Mouse (Mus musculus): ENCODE results near the gene 4921539E11Rik.

- no peak for TF ChIP-seq CTCF (IDR thresholded peaks at IDR 0.05; ENCODE audit: control insufficient read depth, insufficient read depth, insufficient replicate concordance, low read depth, low read length)
- TF ChIP-seq POLR2A (IDR thresholded peaks at IDR 0.05; ENCODE audit: control insufficient read depth, low read depth, low read length), result no peak
Observed at GRCm38 (mm10) chr4:103273021-103273420, 17.6 kb downstream of the 4921539E11Rik start.
